Mouse (Mus musculus) kidney, adult 2 months (tissue): ENCODE measurements at regions not wholly inside any gene's neighbourhood (a gene's known extent, or its start where the extent isn't known, plus 50 kb on each side); places are given as distances from the start of the nearest gene placed in this dataset.

Source experiments
- CTCF ChIP-seq: fragments of 200-500 bp; conservative IDR thresholded peaks from 2 replicates; pipeline ENCODE4 v1.5.1; 2011; ENCODE audit warnings: low read depth, mild to moderate bottlenecking, control low read depth, low read length, moderate library complexity, mixed read lengths; ENCODE audit not compliant: insufficient read depth, insufficient read length
- POLR2A ChIP-seq: fragments of 200-500 bp; IDR thresholded peaks from one replicate; pipeline ENCODE4 v1.6.1; 2011; ENCODE audit warnings: low read depth, low read length, control low read depth

GRCm38 (mm10) chr4:56393793-56394192 lies 346.1 kb upstream of the Gm26657 start:
- TF ChIP-seq CTCF (no peak), POLR2A (no peak)
